Mouse (Mus musculus) heart, adult 2 months (tissue): ENCODE data around the gene Stx8. TPM values are rescaled to one million over a fixed set of nuclear protein-coding genes. Genes with fewer than 3 reads are reported as not detected.

ENCODE experiments used
- DNase-seq, 2 experiments: peaks; one replicate each; pipeline ENCODE4 v3.0.0; 2021
- H3K27ac ChIP-seq: fragments of 200-600 bp; 2 replicates; pipeline ENCODE4 v1.8.1; 2022
- H3K27me3 ChIP-seq: fragments of 200-500 bp; 2 replicates; pipeline ENCODE4 v1.6.1; 2012; ENCODE audit warnings: mild to moderate bottlenecking, low read length, inconsistent platforms, mixed read lengths; ENCODE audit not compliant: control insufficient read depth, insufficient read depth
- H3K36me3 ChIP-seq: fragments of 200-500 bp; 2 replicates; pipeline ENCODE4 v1.6.1; 2012; ENCODE audit warnings: low read length, inconsistent platforms; ENCODE audit not compliant: control insufficient read depth, insufficient read depth
- H3K4me1 ChIP-seq: fragments of 200-500 bp; 2 replicates; pipeline ENCODE4 v1.6.1; 2011; ENCODE audit warnings: low read length; ENCODE audit not compliant: control insufficient read depth, insufficient read depth
- H3K4me3 ChIP-seq: fragments of 200-600 bp; 2 replicates; pipeline ENCODE4 v1.8.1; 2022
- H3K79me2 ChIP-seq: fragments of 200-500 bp; replicated peaks from 2 replicates; pipeline ENCODE4 v1.6.1; 2012; ENCODE audit warnings: mild to moderate bottlenecking, inconsistent platforms, low read length, moderate library complexity, mixed read lengths; ENCODE audit not compliant: control insufficient read depth, insufficient read depth
- H3K9ac ChIP-seq: fragments of 200-500 bp; 2 replicates; pipeline ENCODE4 v1.6.1; 2012; ENCODE audit warnings: low read depth, mild to moderate bottlenecking, control low read depth, inconsistent platforms, low read length, mixed read lengths
- CTCF ChIP-seq: fragments of 200-600 bp; IDR thresholded peaks from 2 replicates; pipeline ENCODE4 v1.8.1; 2022; ENCODE audit warnings: antibody characterized with exemption, mild to moderate bottlenecking, moderate library complexity
- EP300 ChIP-seq: fragments of 200-500 bp; IDR thresholded peaks from 2 replicates; pipeline ENCODE4 v1.6.1; 2011; ENCODE audit warnings: low read depth, low read length, control low read depth; ENCODE audit not compliant: insufficient read depth
- POLR2A ChIP-seq: fragments of 200-500 bp; IDR thresholded peaks from 2 replicates; pipeline ENCODE4 v1.6.1; 2011; ENCODE audit warnings: mild to moderate bottlenecking, low read depth, low read length, control low read depth; ENCODE audit not compliant: insufficient read depth
- WGBS: fragments of 180-500 bp; shearing (Covaris S2); methylation state at CpG from one replicate; pipeline ENCODE4 v1.1.7; 2018; 5-methylcytosine and 5-hydroxymethylcytosine counted together
- intact Hi-C: fragments of 180-260 bp; cut with DNase I; formaldehyde crosslinking; loops from one replicate; pipeline ENCODE4 v1.15.1; 2025
- microRNA-seq, 2 experiments: library from miRNA; unstranded; fragments of <30 nt; microRNA quantifications; one replicate each; pipeline ENCODE4 v1.2.0; 2021
- polyA plus RNA-seq: library from polyadenylated mRNA; depleted of rRNA; stranded (reverse); fragments of >200 nt; gene quantifications from 2 replicates; pipeline ENCODE4 v1.2.3, GENCODE M21; 2012; rRNA removed
- total RNA-seq, 2 experiments: library from RNA; stranded (reverse); gene quantifications; 2 replicates each; pipeline ENCODE4 v1.2.3; 2021

The Stx8 gene
- total and polyA plus RNA-seq, 3 experiments = 6.7 to 29.1 (median 22.6) TPM

GRCm38 (mm10) chr11:68244992-68245261, 278.9 kb downstream of the Stx8 start:
- no peaks in the 10 kb centered on the region for H3K27me3 ChIP-seq
- H3K27ac ChIP-seq = no peak overlapping the region
- no peaks in the 10 kb centered on the region for H3K4me1 ChIP-seq
- H3K4me3 ChIP-seq = no peak overlapping the region
- no peaks in the 10 kb centered on the region for H3K36me3 ChIP-seq
- TF ChIP-seq EP300 = no peak
- H3K79me2 ChIP-seq = no peaks in the 10 kb centered on the region
- intact Hi-C loops = no loop called here
- H3K9ac ChIP-seq = no peak overlapping the region
- no peak for DNase-seq
- 83% methylated on average over 5 of the region's 5 CpGs for WGBS

DNA sequence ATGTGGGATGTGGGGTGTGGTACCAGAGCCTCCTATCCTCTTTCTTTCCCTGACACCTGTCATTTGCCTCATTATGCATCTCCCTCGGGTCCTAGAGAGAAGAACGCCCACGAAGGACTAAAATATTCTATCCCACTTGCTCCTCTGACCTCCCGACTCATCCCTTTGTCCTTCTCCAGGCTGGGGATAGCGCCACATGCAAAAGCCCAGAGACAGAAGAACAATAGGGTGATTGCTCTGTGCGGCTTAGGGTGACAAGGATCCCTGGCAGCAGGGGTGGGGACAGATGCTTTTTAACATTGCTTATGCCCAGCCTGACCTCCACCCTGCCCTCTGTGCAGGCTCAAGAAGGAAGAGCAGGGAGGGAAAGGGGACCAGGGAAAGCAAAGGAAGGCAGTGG, 281.9 kb downstream of the Stx8 start:
- Histone ChIP-seq H3K36me3 (no peaks in the 10 kb centered on the region), H3K27ac (no peak overlapping the region), H3K4me1 (no peaks in the 10 kb centered on the region), H3K79me2 (no peaks in the 10 kb centered on the region), H3K27me3 (no peaks in the 10 kb centered on the region), H3K4me3 (no peak overlapping the region), H3K9ac (no peak overlapping the region)
- no peak for TF ChIP-seq CTCF
- TF ChIP-seq POLR2A = no peak
- TF ChIP-seq EP300 = no peak
- 62% methylated on average over 6 of the region's 6 CpGs for WGBS
- DNase-seq = no peak
- intact Hi-C loops = no loop called here

GRCm38 (mm10) chr11:68250106-68250505, 284.1 kb downstream of the Stx8 start:
- Histone ChIP-seq H3K27ac (no peak overlapping the region), H3K4me3 (no peak overlapping the region), H3K9ac (no peak overlapping the region), H3K79me2 (no peaks in the 10 kb centered on the region), H3K27me3 (no peaks in the 10 kb centered on the region), H3K36me3 (no peaks in the 10 kb centered on the region), H3K4me1 (no peaks in the 10 kb centered on the region; the same call in 1 of the 2 replicates)
- 81% methylated on average over 6 of the region's 6 CpGs for WGBS
- intact Hi-C loops = no loop called here
- no peak for TF ChIP-seq POLR2A
- no peak for TF ChIP-seq EP300
- TF ChIP-seq CTCF = no peak
- no peak for DNase-seq

- intact Hi-C loops = no loop called here
- Histone ChIP-seq H3K27ac (no peak overlapping the region), H3K27me3 (no peaks in the 10 kb centered on the region), H3K79me2 (no peaks in the 10 kb centered on the region), H3K4me3 (no peak overlapping the region), H3K36me3 (no peaks in the 10 kb centered on the region), H3K9ac (no peak overlapping the region), H3K4me1 (no peaks in the 10 kb centered on the region; the same call in 1 of the 2 replicates)
- no peak for TF ChIP-seq CTCF
- TF ChIP-seq EP300 = no peak
- no peak for TF ChIP-seq POLR2A
- DNase-seq = no peak
- WGBS = 68% methylated on average over 7 of the region's 7 CpGs
These were observed 287.5 kb downstream of the Stx8 start for GRCm38 (mm10) chr11:68253531-68253930.

Small RNAs within 50 kb of the gene (microRNA-seq; reads per million reads assigned to microRNA genes)
- gene Mir6406 = 0 reads per million in 2 experiments

Other genes with a start within 250 kb of the Stx8 start
- gene Glp2r, start 195.0 kb upstream of the Stx8 start, total RNA-seq = not detected
- not detected in 2 replicates for gene Glp2r, start 195.0 kb upstream of the Stx8 start, polyA plus RNA-seq
- gene Gsg1l2, start 191.6 kb upstream of the Stx8 start, total RNA-seq = not detected
- not detected in 2 replicates for gene Gsg1l2, start 191.6 kb upstream of the Stx8 start, polyA plus RNA-seq
- gene Dhrs7c, start 168.0 kb upstream of the Stx8 start, total RNA-seq = 100 to 1,000 TPM; 178 to 217 TPM
- gene Dhrs7c, start 168.0 kb upstream of the Stx8 start, polyA plus RNA-seq = 214 and 333 TPM in 2 replicates
- 1 to 10 TPM; 1.6 to 1.7 TPM for gene Usp43, start 44.0 kb upstream of the Stx8 start, total RNA-seq
- 1.1 and 1.4 TPM in 2 replicates for gene Usp43, start 44.0 kb upstream of the Stx8 start, polyA plus RNA-seq
- gene Cfap52, start 542 bp upstream of the Stx8 start, total RNA-seq = not detected
- 0.12 and 0.64 TPM in 2 replicates for gene Cfap52, start 542 bp upstream of the Stx8 start, polyA plus RNA-seq